Mouse (Mus musculus): Measurements from ENCODE around the gene Fam71e1. TPM values are rescaled to one million over a fixed set of nuclear protein-coding genes. Genes with fewer than 3 reads are reported as not detected.

Fam71e1 gene
- total RNA-seq, 2 experiments from 2014 or later = 17.4 to 18.9 TPM

DNA sequence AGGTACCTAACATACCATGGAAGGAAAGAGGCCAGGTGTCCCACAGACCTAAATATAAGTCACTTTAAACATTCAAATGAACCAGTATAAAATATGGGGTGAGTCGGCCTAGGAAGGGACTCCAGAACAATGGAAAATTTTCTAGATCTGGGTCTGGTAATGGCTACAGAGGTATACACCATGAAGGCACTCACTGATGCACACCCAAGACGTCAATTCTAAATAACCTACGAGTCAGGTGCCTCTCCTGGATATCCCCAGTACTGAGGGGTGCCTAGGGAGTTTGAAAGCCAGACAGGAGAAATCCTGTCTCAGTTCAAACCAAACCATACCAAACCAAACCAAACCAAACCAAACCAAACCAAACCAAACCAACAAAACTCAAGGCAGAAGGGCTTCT lies 34.1 kb downstream of the Fam71e1 start:
- no peak for DNase-seq (ENCODE audit: low spot score in 2 of 2)
- intact Hi-C loops (cut with DNase I) = no loop called here

DNA sequence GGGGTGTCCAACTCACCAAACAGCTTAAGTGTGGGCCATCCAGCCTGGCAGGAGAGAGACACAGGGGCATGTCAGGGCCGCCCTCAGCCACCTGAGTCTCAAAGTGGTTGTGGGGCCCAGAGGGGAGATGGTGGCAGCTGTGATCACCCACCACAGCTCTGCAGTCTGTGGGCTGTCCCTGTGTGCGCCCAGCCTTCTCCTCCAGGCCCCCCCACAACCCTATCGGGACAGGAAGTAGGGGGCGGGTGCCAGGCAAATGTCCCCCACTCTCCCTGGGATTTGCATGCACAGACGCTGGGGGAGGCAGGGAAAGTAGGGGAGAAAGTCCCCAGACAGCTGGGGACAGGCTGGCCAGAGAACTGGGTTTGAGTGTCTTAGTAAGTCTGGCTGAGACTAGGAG lies 34.8 kb downstream of the Fam71e1 start:
- intact Hi-C loops (cut with DNase I) = no loop called here
- no peak for DNase-seq (ENCODE audit: low spot score in 2 of 2)

GRCm38 (mm10) chr7:44531946-44532732 lies 35.8 kb downstream of the Fam71e1 start, which contains the start of gene Spib:
TSS of gene Spib (minus strand) at chr7:44532071.
- no peak for DNase-seq (ENCODE audit: low spot score in 2 of 2)
- intact Hi-C loops (cut with DNase I) = no loop called here

DNA sequence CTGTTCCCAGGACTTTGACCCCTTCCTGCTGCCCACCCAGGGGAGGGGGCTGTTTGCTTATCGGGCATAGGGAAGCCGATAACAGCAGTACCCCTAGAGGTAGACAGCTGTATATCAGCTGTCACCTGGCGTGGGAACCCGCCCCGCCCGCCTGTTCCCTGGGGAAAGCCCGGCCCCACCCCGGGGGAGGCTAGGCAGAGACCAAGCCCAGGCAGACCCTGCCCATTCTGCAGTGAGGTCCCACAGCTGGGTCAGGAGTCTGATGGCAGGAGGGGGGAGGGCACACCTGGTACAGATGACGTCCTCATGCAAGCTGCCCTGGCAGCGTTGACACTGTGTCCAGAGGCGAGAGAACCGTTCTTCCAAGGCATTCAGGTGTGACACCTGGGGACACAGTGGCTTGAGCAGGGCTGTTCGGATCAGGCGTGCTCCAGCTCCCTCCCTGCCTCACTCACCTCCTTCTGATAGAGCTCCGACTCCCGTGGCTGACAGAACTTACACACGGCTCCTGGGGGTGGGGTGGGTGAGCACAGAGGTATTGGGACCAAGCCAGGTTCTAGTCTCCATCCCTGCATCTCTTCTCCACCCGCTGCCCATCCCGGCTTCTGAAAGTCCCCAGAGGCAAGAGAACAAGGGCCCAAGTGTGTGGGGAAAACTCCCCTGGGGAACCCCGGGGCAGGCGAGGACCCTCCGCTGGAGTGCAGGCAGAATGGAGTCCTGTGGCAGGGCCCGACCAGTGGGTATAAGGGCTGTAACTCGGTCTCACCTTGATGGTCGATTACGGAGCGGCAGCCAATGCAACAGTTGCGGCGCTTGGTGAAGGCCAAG lies 36.8 kb downstream of the Fam71e1 start:
- intact Hi-C loops (cut with DNase I) = no loop called here
- no peak for DNase-seq (ENCODE audit: low spot score in 2 of 2)

GRCm38 (mm10) chr7:44533746-44534045 lies 37.3 kb downstream of the Fam71e1 start:
- intact Hi-C loops (cut with DNase I) = no loop called here
- DNase-seq (ENCODE audit: low spot score in 2 of 2) = no peak

GRCm38 (mm10) chr7:44534242-44534641 lies 37.9 kb downstream of the Fam71e1 start:
- DNase-seq (ENCODE audit: low spot score in 2 of 2) = no peak
- intact Hi-C loops (cut with DNase I) = no loop called here

DNA sequence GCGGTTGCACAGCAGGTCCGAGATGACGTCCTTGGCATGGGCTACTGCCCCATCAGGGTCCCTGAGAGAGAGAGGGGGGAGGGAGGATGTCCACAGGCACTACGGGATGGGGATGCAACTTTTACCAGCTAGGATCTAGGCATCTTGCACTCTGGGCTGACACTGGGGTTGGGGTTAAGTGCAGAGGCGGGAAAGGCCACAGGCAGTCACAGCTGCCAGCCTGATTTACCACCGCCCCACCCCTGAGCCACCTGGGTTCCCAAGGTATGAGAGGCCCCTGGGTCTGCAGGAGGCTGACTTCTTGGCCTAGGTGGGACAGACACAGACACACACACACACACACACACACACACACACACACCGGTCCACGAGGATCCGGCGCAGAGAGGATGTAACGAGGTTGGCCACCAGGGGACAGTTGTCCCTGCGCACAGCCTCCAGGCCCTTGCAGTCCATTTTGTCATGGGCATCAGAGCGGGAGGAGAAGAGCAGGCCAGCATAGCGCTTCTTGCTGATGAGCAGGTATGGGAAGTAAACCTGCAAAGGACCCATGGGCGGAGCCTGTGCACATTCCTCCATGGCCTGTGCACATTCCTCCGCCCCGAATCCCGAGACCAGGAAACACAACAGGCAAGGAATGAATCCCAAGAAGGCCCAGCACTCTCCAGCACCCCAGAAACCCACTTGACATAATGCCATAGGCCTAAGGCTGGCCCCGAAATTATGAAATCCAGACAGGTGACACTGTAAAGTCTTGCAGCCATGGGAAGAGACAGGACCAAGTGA lies 38.5 kb downstream of the Fam71e1 start:
- DNase-seq (ENCODE audit: low spot score in 2 of 2) = no peak
- intact Hi-C loops (cut with DNase I) = no loop called here

DNA sequence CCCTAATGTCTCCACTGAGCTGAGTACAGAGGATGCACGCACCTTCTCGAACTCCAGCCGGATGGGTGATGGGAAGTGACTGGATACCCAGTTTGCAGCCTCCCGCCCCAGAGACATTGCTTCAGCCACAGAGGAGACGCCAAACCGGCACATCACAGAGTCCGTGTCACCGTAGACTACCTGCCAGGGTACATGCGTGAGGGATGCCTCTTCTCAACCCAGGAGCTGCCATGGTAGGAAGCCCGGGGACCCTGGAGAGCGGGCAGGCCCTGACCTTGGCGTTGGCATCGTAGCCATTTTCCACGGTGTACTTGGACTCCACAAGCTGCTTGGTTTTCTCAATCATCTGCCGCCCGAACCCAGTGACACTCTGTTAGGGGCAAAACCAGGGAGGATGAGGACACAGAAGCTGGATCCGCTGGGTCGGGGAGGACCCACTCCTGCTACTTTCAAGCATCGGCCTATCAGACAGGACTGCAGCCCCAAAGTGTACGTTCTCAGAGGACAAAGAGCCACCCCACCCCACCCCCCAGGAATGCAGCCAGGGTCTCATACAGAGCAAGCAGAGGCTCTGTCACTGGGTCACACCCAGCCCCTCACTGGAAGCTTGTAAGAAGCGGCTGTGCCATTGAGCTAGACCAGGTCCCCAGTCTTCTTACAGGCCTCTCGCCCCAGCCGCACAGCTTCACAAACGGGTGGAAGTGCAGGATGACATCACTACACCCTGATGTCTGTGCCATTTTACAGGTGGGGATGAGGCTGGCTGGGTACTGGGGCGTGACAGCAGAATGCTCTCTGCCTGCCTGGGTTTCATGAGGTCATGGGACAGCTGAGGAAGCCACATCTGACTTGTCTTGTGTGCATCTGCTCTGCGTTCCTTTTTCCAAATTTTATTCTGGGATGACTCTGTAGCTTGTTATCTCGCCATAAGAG lies 39.5 kb downstream of the Fam71e1 start:
- intact Hi-C loops (cut with DNase I) = no loop called here
- DNase-seq (ENCODE audit: low spot score in 2 of 2) = no peak

GRCm38 (mm10) chr7:44536590-44536968 lies 40.2 kb downstream of the Fam71e1 start:
- peak; percentile 48 to 69 for DNase-seq (ENCODE audit: low spot score in 2 of 2)
- intact Hi-C loops (cut with DNase I) = no loop called here

DNA sequence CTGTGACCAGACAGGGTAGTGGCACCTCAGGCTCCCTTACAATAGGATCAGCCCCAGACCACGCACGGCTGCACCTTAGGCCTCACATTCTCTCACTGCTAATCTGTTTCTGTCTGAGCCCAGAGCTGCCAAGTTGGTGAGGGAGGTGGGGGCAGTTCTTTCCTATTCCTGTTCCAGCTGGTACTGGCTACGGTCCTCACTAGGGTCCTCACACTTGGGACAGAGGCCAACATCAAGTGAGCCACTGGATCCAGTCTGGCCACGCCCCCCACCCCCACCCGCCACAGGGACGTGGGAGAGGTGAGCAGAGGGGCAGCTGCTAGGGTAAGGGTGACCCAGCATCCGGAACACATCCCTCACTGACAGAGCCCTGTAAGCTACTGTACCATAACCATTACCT lies 40.6 kb downstream of the Fam71e1 start:
- no peak for DNase-seq (ENCODE audit: low spot score in 2 of 2)
- intact Hi-C loops (cut with DNase I) = no loop called here

DNA sequence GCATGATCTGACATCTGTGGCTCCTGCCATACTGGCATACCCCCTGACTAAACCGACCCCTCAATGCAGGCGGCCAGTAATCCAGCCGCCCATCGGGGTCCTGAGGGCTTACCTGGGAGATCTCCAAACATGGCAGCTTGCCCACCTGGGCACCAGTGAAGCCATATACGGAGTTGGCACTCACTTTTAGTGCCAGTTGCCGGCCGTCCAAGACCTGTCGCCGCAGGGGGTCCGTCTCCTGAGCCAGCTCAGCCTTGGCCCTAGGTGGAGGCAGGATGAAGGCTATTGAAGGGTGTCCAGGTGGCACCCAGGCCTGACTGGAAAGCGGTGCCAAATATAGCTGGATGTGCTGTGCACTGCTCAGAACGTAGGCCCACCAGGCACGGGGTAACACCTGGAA lies 41.1 kb downstream of the Fam71e1 start:
- no peak for DNase-seq (ENCODE audit: low spot score in 2 of 2)
- intact Hi-C loops (cut with DNase I) = no loop called here

- DNase-seq (ENCODE audit: low spot score in 2 of 2) = no peak
These were observed 42.6 kb downstream of the Fam71e1 start for GRCm38 (mm10) chr7:44538756-44539624.

DNA sequence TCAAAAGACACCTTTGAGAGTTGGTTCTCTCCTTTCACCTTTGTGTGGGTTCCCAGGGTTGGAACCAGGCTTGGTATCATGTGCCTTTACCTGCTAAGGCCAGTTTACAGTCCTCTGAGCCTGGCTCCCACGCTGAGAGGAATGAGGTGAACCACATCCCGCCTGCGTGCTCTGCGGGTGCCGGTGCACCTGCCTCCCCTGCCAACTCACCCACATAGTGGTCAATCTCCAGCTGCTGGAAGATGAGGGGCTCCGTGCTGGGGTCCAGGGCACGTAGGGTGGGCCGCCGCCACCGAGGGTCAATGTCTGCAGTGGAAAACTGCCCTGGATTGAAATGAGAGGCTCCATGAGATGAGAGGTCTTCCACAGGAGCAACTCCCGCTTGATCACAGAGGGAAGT lies 46.2 kb downstream of the Fam71e1 start:
- DNase-seq (ENCODE audit: low spot score in 2 of 2) = no peak
- intact Hi-C loops (cut with DNase I) = loop anchor here (10.0 kb wide), 1 partner anchor 278 kb away; the partner anchor contains the start of gene Gm15517

More at GRCm38 (mm10) chr7:44538756-44539624, 42.6 kb downstream of the Fam71e1 start:
- intact Hi-C loops (cut with DNase I) = no loop called here

GRCm38 (mm10) chr7:44543071-44543470 lies 46.7 kb downstream of the Fam71e1 start:
- DNase-seq (ENCODE audit: low spot score in 2 of 2) = no peak
- intact Hi-C loops (cut with DNase I) = loop anchor here (10.0 kb wide), 1 partner anchor 278 kb away; the partner anchor contains the start of gene Gm15517

- DNase-seq (ENCODE audit: low spot score in 2 of 2) = no peak
- intact Hi-C loops (cut with DNase I) = loop anchor here (10.0 kb wide), 1 partner anchor 281 kb away; the partner anchor contains the start of gene Gm15517
These were observed 49.9 kb downstream of the Fam71e1 start for GRCm38 (mm10) chr7:44546274-44546673.

DNA sequence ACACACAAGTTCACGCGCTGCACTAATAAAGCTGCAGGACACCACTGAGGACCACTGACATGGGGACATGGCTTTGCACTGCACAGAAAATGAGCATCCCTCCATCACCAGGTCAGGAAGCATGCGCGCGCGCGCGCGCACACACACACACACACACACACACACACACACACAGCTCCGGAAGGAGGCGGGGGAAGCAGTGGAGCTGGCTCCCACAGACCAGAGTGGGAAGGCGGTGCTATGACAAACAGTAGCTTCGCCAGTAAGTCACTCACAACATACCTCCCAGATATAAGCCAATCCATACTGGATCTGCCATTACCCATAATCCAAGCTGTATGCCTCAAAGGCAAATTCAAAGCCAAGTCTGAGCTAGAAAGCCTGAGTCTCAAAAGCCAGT lies 50.7 kb downstream of the Fam71e1 start:
- intact Hi-C loops (cut with DNase I) = loop anchor here (10.0 kb wide), 1 partner anchor 282 kb away; the partner anchor contains the start of gene Gm15517
- DNase-seq (ENCODE audit: low spot score in 2 of 2) = no peak

GRCm38 (mm10) chr7:44547725-44548124 lies 51.3 kb downstream of the Fam71e1 start:
- intact Hi-C loops (cut with DNase I) = loop anchor here (2.0 to 10.0 kb wide), 2 partner anchors 51 to 283 kb away; partner anchors contain the start of genes Emc10, Fam71e1 and Gm15517

More at GRCm38 (mm10) chr7:44547725-44548124, 51.3 kb downstream of the Fam71e1 start:
- DNase-seq (ENCODE audit: low spot score in 2 of 2) = no peak
